Mouse (Mus musculus) myocyte (in vitro differentiated cells): ENCODE measurements around the gene Get4. TPM values are rescaled to one million over a fixed set of nuclear protein-coding genes. Genes with fewer than 3 reads are reported as not detected.

Experiments used
- H3K27me3 ChIP-seq: one replicate; pipeline ENCODE4 v1.6.1; 2011; ENCODE audit not compliant: control insufficient read depth, insufficient read depth, insufficient read length
- H3K36me3 ChIP-seq: one replicate; pipeline ENCODE4 v1.6.1; 2011; ENCODE audit not compliant: control insufficient read depth, insufficient read depth
- H3K4me2 ChIP-seq: one replicate; pipeline ENCODE4 v1.6.1; 2011; ENCODE audit warnings: low read depth, control low read depth
- H3K4me3 ChIP-seq: one replicate; pipeline ENCODE4 v1.5.1; 2011; ENCODE audit warnings: mild to moderate bottlenecking, control low read depth, moderate library complexity
- H3K79me2 ChIP-seq: one replicate; pipeline ENCODE4 v1.6.1; 2011; ENCODE audit not compliant: control insufficient read depth, insufficient read depth
- H3ac ChIP-seq: one replicate; pipeline ENCODE4 v1.6.1; 2011; ENCODE audit not compliant: control insufficient read depth, insufficient read length
- E2F4 ChIP-seq: IDR thresholded peaks from one replicate; pipeline ENCODE4 v1.6.1; 2011; ENCODE audit warnings: mild to moderate bottlenecking, control low read depth, moderate library complexity; ENCODE audit not compliant: insufficient read depth
- MAX ChIP-seq: IDR thresholded peaks from one replicate; pipeline ENCODE4 v1.6.1; 2011; ENCODE audit warnings: low read depth, mild to moderate bottlenecking, control low read depth
- MYOD1 ChIP-seq, 3 experiments: IDR thresholded peaks; one replicate each; pipeline ENCODE4 v1.6.1; 2011; ENCODE audit warnings: control low read depth in 2 of 3, low read depth in 2 of 3, mild to moderate bottlenecking in 2 of 3, moderate library complexity in 1 of 3; ENCODE audit not compliant: insufficient read length in 2 of 3, control insufficient read depth in 1 of 3
- MYOG ChIP-seq, 3 experiments: IDR thresholded peaks; one replicate each; pipeline ENCODE4 v1.6.1; 2011; ENCODE audit warnings: control low read depth in 2 of 3, low read depth in 2 of 3, mild to moderate bottlenecking in 2 of 3; ENCODE audit not compliant: insufficient read length in 2 of 3, control insufficient read depth in 1 of 3, insufficient read depth in 1 of 3
- POLR2AphosphoS2 ChIP-seq: IDR thresholded peaks from one replicate; pipeline ENCODE4 v1.6.1; 2011; ENCODE audit warnings: low read depth, control low read depth; ENCODE audit not compliant: insufficient read length
- REST ChIP-seq: IDR thresholded peaks from one replicate; pipeline ENCODE4 v1.6.1; 2011; ENCODE audit warnings: mild to moderate bottlenecking, control low read depth, moderate library complexity; ENCODE audit not compliant: insufficient read depth, insufficient read length
- TCF12 ChIP-seq: IDR thresholded peaks from one replicate; pipeline ENCODE4 v1.6.1; 2011; ENCODE audit warnings: mild to moderate bottlenecking, control low read depth; ENCODE audit not compliant: poor library complexity, insufficient read depth, severe bottlenecking
- TCF3 ChIP-seq: IDR thresholded peaks from one replicate; pipeline ENCODE4 v1.6.1; 2011; ENCODE audit warnings: low read depth, control low read depth; ENCODE audit not compliant: insufficient read length
- USF1 ChIP-seq: IDR thresholded peaks from one replicate; pipeline ENCODE4 v1.6.1; 2011; ENCODE audit warnings: low read depth, mild to moderate bottlenecking, control low read depth, moderate library complexity
- polyA plus RNA-seq: library from polyadenylated mRNA; unstranded; fragments of >200 nt; fragmentation: generic; extraction: Trizol; gene quantifications from one replicate; pipeline ENCODE4 v1.2.1, GENCODE M21; 2012; ENCODE audit warnings: missing spikeins

Gene Get4
- polyA plus RNA-seq, 1 experiment: 106 TPM

GRCm38 (mm10) chr5:139261403-139261802, 9.3 kb downstream of the Get4 start:
- Histone ChIP-seq H3K4me3 (no peak overlapping the region), H3K4me2 (no peak overlapping the region), H3ac (no peak overlapping the region), H3K79me2 (peaks cover 57% of the 10 kb centered on the region), H3K36me3 (peaks cover 36% of the 10 kb centered on the region), H3K27me3 (no peaks in the 10 kb centered on the region)
- no peak for TF ChIP-seq MYOD1 (IDR thresholded peaks at IDR 0.05; ENCODE audit: control insufficient read depth in 1 of 3, insufficient read length in 2 of 3, low read depth in 2 of 3)

GRCm38 (mm10) chr5:139267661-139268060, 15.5 kb downstream of the Get4 start:
- Histone ChIP-seq H3K36me3 (peaks cover 17% of the 10 kb centered on the region), H3ac (no peak overlapping the region), H3K4me2 (no peak overlapping the region), H3K27me3 (no peaks in the 10 kb centered on the region), H3K4me3 (no peak overlapping the region), H3K79me2 (no peaks in the 10 kb centered on the region)
- TF ChIP-seq MYOD1 (IDR thresholded peaks at IDR 0.05; ENCODE audit: control insufficient read depth in 1 of 3, insufficient read length in 2 of 3, low read depth in 2 of 3): no peak
- no peak for TF ChIP-seq USF1

GRCm38 (mm10) chr5:139270806-139271521, 18.8 kb downstream of the Get4 start:
- Histone ChIP-seq H3ac (no peak overlapping the region), H3K36me3 (peaks cover 5% of the 10 kb centered on the region), H3K27me3 (no peaks in the 10 kb centered on the region), H3K79me2 (no peaks in the 10 kb centered on the region), H3K4me2 (no peak overlapping the region), H3K4me3 (no peak overlapping the region)
- TF ChIP-seq TCF12 (no peak), POLR2AphosphoS2 (peak; percentile 47)

- Histone ChIP-seq H3K36me3 (peaks cover 5% of the 10 kb centered on the region), H3K4me2 (no peak overlapping the region), H3K27me3 (no peaks in the 10 kb centered on the region), H3ac (no peak overlapping the region), H3K4me3 (no peak overlapping the region), H3K79me2 (no peaks in the 10 kb centered on the region)
- TF ChIP-seq MYOG (IDR thresholded peaks at IDR 0.05; ENCODE audit: control insufficient read depth in 1 of 3, insufficient read depth in 1 of 3, insufficient read length in 2 of 3, low read depth in 2 of 3): peak in 1 of 3 experiments; percentile 65
- no peak for TF ChIP-seq USF1
- TF ChIP-seq MYOD1 (IDR thresholded peaks at IDR 0.05; ENCODE audit: control insufficient read depth in 1 of 3, insufficient read length in 2 of 3, low read depth in 2 of 3): peak in 1 of 3 experiments; percentile 21
- no peak for TF ChIP-seq POLR2AphosphoS2
Observed at GRCm38 (mm10) chr5:139271994-139272554, 19.9 kb downstream of the Get4 start.

- H3K27me3 ChIP-seq: peaks cover 23% of the 10 kb centered on the region
- H3ac ChIP-seq: no peak overlapping the region
- H3K79me2 ChIP-seq: no peaks in the 10 kb centered on the region
- TF ChIP-seq USF1: no peak
- TF ChIP-seq POLR2AphosphoS2: no peak
- TF ChIP-seq REST: no peak
- TF ChIP-seq E2F4: no peak
- no peak for TF ChIP-seq MYOG (IDR thresholded peaks at IDR 0.05; ENCODE audit: control insufficient read depth in 1 of 3, insufficient read depth in 1 of 3, insufficient read length in 2 of 3, low read depth in 2 of 3)
- TF ChIP-seq MAX: no peak
- no peak overlapping the region for H3K4me3 ChIP-seq
- H3K36me3 ChIP-seq: no peaks in the 10 kb centered on the region
- no peak overlapping the region for H3K4me2 ChIP-seq
Observed at GRCm38 (mm10) chr5:139277287-139277686, 25.2 kb downstream of the Get4 start.

GRCm38 (mm10) chr5:139281373-139282112, 29.4 kb downstream of the Get4 start:
- H3K4me3 ChIP-seq: no peak overlapping the region
- H3K36me3 ChIP-seq: no peaks in the 10 kb centered on the region
- no peak overlapping the region for H3ac ChIP-seq
- H3K27me3 ChIP-seq: peaks cover 38% of the 10 kb centered on the region
- no peaks in the 10 kb centered on the region for H3K79me2 ChIP-seq
- TF ChIP-seq MYOD1 (IDR thresholded peaks at IDR 0.05; ENCODE audit: control insufficient read depth in 1 of 3, insufficient read length in 2 of 3, low read depth in 2 of 3) (no peak), TCF3 (no peak), REST (no peak)
- H3K4me2 ChIP-seq: no peak overlapping the region
